Comparison of ENCODE assay signal across 9 mouse cellular contexts in genomic region chr1:75652547-75652946, GRCm38 (mm10).
DNase-seq lines count a peak whose midpoint lies in the region; ATAC-seq and TF ChIP-seq lines count a peak whose summit lies in the region.
"Had no signal": no experiment of that assay in that cellular context is flagged by ENCODE, and none has a peak within 500 bp of the region (broad histone marks: within the 10 kb centered on the region; RNA-seq: fewer than 3 reads in every experiment).

No protein-coding gene starts in this region.

- no peak overlapping the region for H3K9ac ChIP-seq in kidney, embryonic 15.5 days

- H3K27ac ChIP-seq in kidney, embryonic 15.5 days: no peak overlapping the region
- H3K27ac ChIP-seq in cortical plate, adult 2 months (ENCODE audit: insufficient read depth, low read length): no peak overlapping the region
- H3K27ac ChIP-seq: macrophage had no signal

- intact Hi-C loops in heart, postnatal 10 days (cut with DNase I): loop anchor here (2.0 to 10.0 kb wide), 4 partner anchors 264 to 1752 kb away; no protein-coding TSS in a partner anchor

- H3K4me1 ChIP-seq in kidney, embryonic 15.5 days: peaks cover 6% of the 10 kb centered on the region; the same call in 1 of the 2 replicates
- H3K4me1 ChIP-seq in cortical plate, adult 2 months (ENCODE audit: control insufficient read depth, insufficient read depth, low read length): peaks cover 2% of the 10 kb centered on the region; the same call in 1 of the 2 replicates

- peak; percentile 33 for DNase-seq in kidney, adult 11 months
- DNase-seq in adipocyte (ENCODE audit: low spot score): peak; percentile 76
- peak; percentile 61 to 79 for DNase-seq in heart, postnatal 10 days
- peak; percentile 77 to 82 for DNase-seq in layer of hippocampus, postnatal 10 days (ENCODE audit: low spot score in 2 of 2)
- peak; percentile 52 for DNase-seq in yolk sac, embryonic 10.5 days (ENCODE audit: low spot score)

- 20% methylated on average over 10 of the region's 10 CpGs for WGBS in kidney, embryonic 15.5 days

- no peak for ATAC-seq in kidney, embryonic 15.5 days (replicated peaks; ENCODE audit: low FRiP score)
- ATAC-seq in megakaryocyte progenitor cell, adult 5-6 weeks (replicated peaks; ENCODE audit: poor library complexity): peak; percentile 64

- H3K4me2 ChIP-seq in kidney, embryonic 15.5 days: no peak overlapping the region

- no peaks in the 10 kb centered on the region for H3K36me3 ChIP-seq in kidney, embryonic 15.5 days

- peak; percentile 49; the same call in 1 of the 2 replicates for TF ChIP-seq CTCF in cortical plate, adult 2 months (IDR thresholded peaks at IDR 0.05; ENCODE audit: extremely low read depth, insufficient read depth, low read length)

- H3K9me3 ChIP-seq in kidney, embryonic 15.5 days (replicated peaks): no peaks in the 10 kb centered on the region

- H3K4me3 ChIP-seq in kidney, embryonic 15.5 days (replicated peaks): no peak overlapping the region
- no peak overlapping the region for H3K4me3 ChIP-seq in cortical plate, adult 2 months (ENCODE audit: insufficient read depth, low read length)

- H3K27me3 ChIP-seq in kidney, embryonic 15.5 days: no peaks in the 10 kb centered on the region

- no peak for TF ChIP-seq POLR2A in cortical plate, adult 2 months (IDR thresholded peaks at IDR 0.05; ENCODE audit: extremely low read depth, insufficient read depth, low read length)
